Mouse (Mus musculus) liver, embryonic 11.5 days (tissue): Measurements from ENCODE around the gene Gfod2. TPM values are rescaled to one million over a fixed set of nuclear protein-coding genes. Genes with fewer than 3 reads are reported as not detected.

Experiments used
- ATAC-seq: fragments of 200-750 bp; cut with Nextera tagmentation; replicated peaks from 2 replicates; pipeline ENCODE4 v1.8.0; 2017; ENCODE audit warnings: moderate number of reproducible peaks, mild to moderate bottlenecking, moderate TSS enrichment, moderate library complexity; ENCODE audit not compliant: low FRiP score
- DNase-seq: peaks from one replicate; pipeline ENCODE4 v3.0.0-alpha.2; 2017; ENCODE audit warnings: low spot score
- H3K27ac ChIP-seq: fragments of 300-500 bp; sonication (generic); 2 replicates; pipeline ENCODE4 v1.5.1; 2014; ENCODE audit warnings: mild to moderate bottlenecking, low read depth, low read length, control low read depth
- H3K27me3 ChIP-seq: fragments of 300-500 bp; sonication (generic); replicated peaks from 2 replicates; pipeline ENCODE4 v1.6.1; 2014; ENCODE audit warnings: low read length, mixed read lengths; ENCODE audit not compliant: control insufficient read depth, insufficient read depth
- H3K36me3 ChIP-seq: fragments of 300-500 bp; sonication (generic); 2 replicates; pipeline ENCODE4 v1.6.1; 2014; ENCODE audit warnings: mild to moderate bottlenecking, low read length, moderate library complexity, mixed read lengths; ENCODE audit not compliant: control insufficient read depth, insufficient read depth
- H3K4me1 ChIP-seq: fragments of 300-500 bp; sonication (generic); replicated peaks from 2 replicates; pipeline ENCODE4 v1.6.1; 2014; ENCODE audit warnings: low read length, mixed read lengths; ENCODE audit not compliant: control insufficient read depth, insufficient read depth
- H3K4me2 ChIP-seq: fragments of 300-500 bp; sonication (generic); 2 replicates; pipeline ENCODE4 v1.6.1; 2014; ENCODE audit warnings: mild to moderate bottlenecking, control low read depth, moderate library complexity
- H3K4me3 ChIP-seq: fragments of 300-500 bp; sonication (generic); 2 replicates; pipeline ENCODE4 v1.5.1; 2014; ENCODE audit warnings: low read depth, low read length, control low read depth
- H3K9ac ChIP-seq: fragments of 300-500 bp; sonication (generic); 2 replicates; pipeline ENCODE4 v1.6.1; 2014; ENCODE audit warnings: low read depth, low read length, control low read depth
- H3K9me3 ChIP-seq: fragments of 300-500 bp; sonication (generic); 2 replicates; pipeline ENCODE4 v1.6.1; 2016; ENCODE audit warnings: low read length, inconsistent platforms, mixed read lengths; ENCODE audit not compliant: control insufficient read depth
- WGBS: fragments of 180-500 bp; shearing (Covaris S2); extraction: QIAGEN DNeasy Blood & Tissue Kit; methylation state at CpG from one replicate; pipeline ENCODE4 v1.1.7; 2014; 5-methylcytosine and 5-hydroxymethylcytosine counted together
- polyA plus RNA-seq: library from polyadenylated mRNA; unstranded; fragments of >200 nt; fragmentation: Nextera tagmentation; extraction: Ambion mirVana; gene quantifications from 2 replicates; pipeline ENCODE4 v1.2.1, GENCODE M21; 2014

The Gfod2 gene
- polyA plus RNA-seq, 1 experiment from 2014 or later = 9.0 TPM

- no peak for ATAC-seq
- WGBS = 90% methylated on average over 24 of the region's 24 CpGs
- peaks cover 17% of the 10 kb centered on the region for H3K36me3 ChIP-seq
- no peak overlapping the region for H3K9ac ChIP-seq
- no peaks in the 10 kb centered on the region for H3K9me3 ChIP-seq
- peaks cover 24% of the 10 kb centered on the region for H3K4me1 ChIP-seq
- no peak for DNase-seq
- H3K4me2 ChIP-seq = no peak overlapping the region; the same call in 1 of the 2 replicates
- H3K4me3 ChIP-seq = no peak overlapping the region
- H3K27ac ChIP-seq = no peak overlapping the region
- no peaks in the 10 kb centered on the region for H3K27me3 ChIP-seq
Observed at GRCm38 (mm10) chr8:105702731-105703415, 55.6 kb downstream of the Gfod2 start.

GRCm38 (mm10) chr8:105702001-105702401, 56.5 kb downstream of the Gfod2 start:
- WGBS = 56% methylated on average over 18 of the region's 18 CpGs
- Histone ChIP-seq H3K4me2 (peak overlapping the region; percentile 98), H3K4me3 (peak overlapping the region; percentile 77), H3K27ac (peak overlapping the region; percentile 13; the same call in 1 of the 2 replicates), H3K9me3 (no peaks in the 10 kb centered on the region), H3K27me3 (no peaks in the 10 kb centered on the region), H3K36me3 (peaks cover 21% of the 10 kb centered on the region), H3K4me1 (peaks cover 22% of the 10 kb centered on the region), H3K9ac (peak overlapping the region; percentile 60)
- no peak for DNase-seq
- no peak for ATAC-seq

GRCm38 (mm10) chr8:105700966-105701824, 57.3 kb downstream of the Gfod2 start, which contains the start of the genes Acd and Pard6a:
Gene Acd, minus strand, starts transcription at chr8:105701102.
Gene Pard6a, plus strand, starts transcription at chr8:105701148.
- peak within 1 kb of the TSS; percentile 77 for H3K4me3 ChIP-seq
- H3K27me3 ChIP-seq = no peaks in the 10 kb centered on the region
- peak; percentile 76 for ATAC-seq
- H3K4me1 ChIP-seq = peaks cover 20% of the 10 kb centered on the region
- H3K9ac ChIP-seq = peak within 1 kb of the TSS; percentile 69
- H3K9me3 ChIP-seq = no peaks in the 10 kb centered on the region
- H3K36me3 ChIP-seq = peaks cover 24% of the 10 kb centered on the region
- WGBS = under 1% methylated on average over 60 of the region's 60 CpGs
- peak; percentile 98 for DNase-seq
- H3K27ac ChIP-seq = peak within 1 kb of the TSS; percentile 93
- peak within 1 kb of the TSS; percentile 98 for H3K4me2 ChIP-seq

GRCm38 (mm10) chr8:105700566-105700965, 57.9 kb downstream of the Gfod2 start:
- Histone ChIP-seq H3K36me3 (peaks cover 24% of the 10 kb centered on the region), H3K9me3 (no peaks in the 10 kb centered on the region), H3K9ac (peak overlapping the region; percentile 69), H3K27ac (peak overlapping the region; percentile 93), H3K4me1 (peaks cover 20% of the 10 kb centered on the region), H3K4me3 (peak overlapping the region; percentile 77), H3K27me3 (no peaks in the 10 kb centered on the region), H3K4me2 (peak overlapping the region; percentile 98)
- DNase-seq (no peak), ATAC-seq (peak; percentile 53)
- WGBS = under 1% methylated on average over 21 of the region's 21 CpGs

GRCm38 (mm10) chr8:105699488-105700215, 58.8 kb downstream of the Gfod2 start:
- 92% methylated on average over 11 of the region's 11 CpGs for WGBS
- ATAC-seq (no peak), DNase-seq (no peak)
- Histone ChIP-seq H3K9me3 (no peaks in the 10 kb centered on the region), H3K4me3 (peak overlapping the region; percentile 77), H3K27me3 (no peaks in the 10 kb centered on the region; the same call in 1 of the 2 replicates), H3K9ac (peak overlapping the region; percentile 69; the same call in 1 of the 2 replicates), H3K4me1 (peaks cover 22% of the 10 kb centered on the region), H3K4me2 (peak overlapping the region; percentile 98), H3K27ac (no peak overlapping the region), H3K36me3 (peaks cover 24% of the 10 kb centered on the region)

- peaks cover 29% of the 10 kb centered on the region for H3K4me1 ChIP-seq
- H3K27ac ChIP-seq = no peak overlapping the region
- peaks cover 24% of the 10 kb centered on the region for H3K36me3 ChIP-seq
- no peak overlapping the region for H3K4me2 ChIP-seq
- no peak for ATAC-seq
- H3K4me3 ChIP-seq = no peak overlapping the region
- H3K9ac ChIP-seq = no peak overlapping the region
- peaks cover 4% of the 10 kb centered on the region; the same call in 1 of the 2 replicates for H3K27me3 ChIP-seq
- 89% methylated on average over 5 of the region's 5 CpGs for WGBS
- DNase-seq = no peak
- no peaks in the 10 kb centered on the region for H3K9me3 ChIP-seq
Observed at GRCm38 (mm10) chr8:105698734-105699133, 59.7 kb downstream of the Gfod2 start.

GRCm38 (mm10) chr8:105697196-105697780, 61.2 kb downstream of the Gfod2 start:
- Histone ChIP-seq H3K4me1 (peaks cover 33% of the 10 kb centered on the region), H3K36me3 (peaks cover 16% of the 10 kb centered on the region), H3K9me3 (no peaks in the 10 kb centered on the region), H3K9ac (no peak overlapping the region), H3K27ac (no peak overlapping the region), H3K27me3 (peaks cover 4% of the 10 kb centered on the region; the same call in 1 of the 2 replicates), H3K4me2 (no peak overlapping the region), H3K4me3 (no peak overlapping the region)
- ATAC-seq (no peak), DNase-seq (no peak)
- 89% methylated on average over 17 of the region's 17 CpGs for WGBS
